Mouse (Mus musculus) midbrain, embryonic 13.5 days (tissue): Measurements from ENCODE around the gene Fhdc1. TPM values are rescaled to one million over a fixed set of nuclear protein-coding genes. Genes with fewer than 3 reads are reported as not detected.
A peak's percentile ranks its signal among the peaks of the same experiment; 100 is the strongest.

Source experiments
- ATAC-seq: fragments of 200-750 bp; cut with Nextera tagmentation; 2 replicates; pipeline ENCODE4 v1.8.0; 2017; ENCODE audit warnings: mild to moderate bottlenecking, moderate TSS enrichment, moderate library complexity
- H3K27ac ChIP-seq: fragments of 300-500 bp; sonication (generic); 2 replicates; pipeline ENCODE4 v1.5.1; 2015; ENCODE audit warnings: inconsistent platforms, mild to moderate bottlenecking, moderate library complexity
- H3K27me3 ChIP-seq: fragments of 300-500 bp; sonication (generic); 2 replicates; pipeline ENCODE4 v1.6.1; 2015; ENCODE audit warnings: mild to moderate bottlenecking, inconsistent platforms
- H3K36me3 ChIP-seq: fragments of 300-500 bp; sonication (generic); 2 replicates; pipeline ENCODE4 v1.6.1; 2015; ENCODE audit warnings: mild to moderate bottlenecking, inconsistent platforms
- H3K4me1 ChIP-seq: fragments of 300-500 bp; sonication (generic); replicated peaks from 2 replicates; pipeline ENCODE4 v1.6.1; 2015; ENCODE audit warnings: inconsistent platforms
- H3K4me2 ChIP-seq: fragments of 300-500 bp; sonication (generic); replicated peaks from 2 replicates; pipeline ENCODE4 v1.6.1; 2015; ENCODE audit warnings: moderate library complexity, mild to moderate bottlenecking, inconsistent platforms
- H3K4me3 ChIP-seq: fragments of 300-500 bp; sonication (generic); replicated peaks from 2 replicates; pipeline ENCODE4 v1.5.1; 2015; ENCODE audit warnings: mild to moderate bottlenecking, inconsistent platforms
- H3K9ac ChIP-seq: fragments of 300-500 bp; sonication (generic); replicated peaks from 2 replicates; pipeline ENCODE4 v1.6.1; 2015; ENCODE audit warnings: mild to moderate bottlenecking, inconsistent platforms
- H3K9me3 ChIP-seq: fragments of 300-500 bp; sonication (generic); 2 replicates; pipeline ENCODE4 v1.6.1; 2016; ENCODE audit warnings: mild to moderate bottlenecking, inconsistent platforms
- WGBS: fragments of 180-500 bp; shearing (Covaris S2); methylation state at CpG from one replicate; pipeline ENCODE4 v1.1.7; 2015; 5-methylcytosine and 5-hydroxymethylcytosine counted together
- polyA plus RNA-seq: library from polyadenylated mRNA; unstranded; fragments of >200 nt; fragmentation: Nextera tagmentation; extraction: Ambion mirVana; gene quantifications from 2 replicates; pipeline ENCODE4 v1.2.1, GENCODE M21; 2015

The Fhdc1 gene
- polyA plus RNA-seq, 1 experiment from 2014 or later, result 3.5 TPM

- ATAC-seq, result no peak
- Histone ChIP-seq H3K4me2 (no peak overlapping the region), H3K27ac (no peak overlapping the region), H3K9me3 (no peaks in the 10 kb centered on the region), H3K9ac (no peak overlapping the region), H3K36me3 (no peaks in the 10 kb centered on the region), H3K27me3 (no peaks in the 10 kb centered on the region), H3K4me3 (no peak overlapping the region), H3K4me1 (peaks cover 8% of the 10 kb centered on the region)
- WGBS, result 90% methylated on average over 5 of the region's 5 CpGs
Measured at GRCm38 (mm10) chr3:84427779-84428178, 52.5 kb downstream of the Fhdc1 start.

- WGBS, result 81% methylated on average over 5 of the region's 5 CpGs
- H3K36me3 ChIP-seq, result no peaks in the 10 kb centered on the region
- H3K27me3 ChIP-seq, result no peaks in the 10 kb centered on the region
- no peaks in the 10 kb centered on the region for H3K4me1 ChIP-seq
- no peak for ATAC-seq
- H3K4me3 ChIP-seq, result no peak overlapping the region
- H3K9me3 ChIP-seq, result no peaks in the 10 kb centered on the region
- no peak overlapping the region for H3K27ac ChIP-seq
- H3K9ac ChIP-seq, result no peak overlapping the region
- no peak overlapping the region for H3K4me2 ChIP-seq
Measured at GRCm38 (mm10) chr3:84422340-84422739, 57.9 kb downstream of the Fhdc1 start.

GRCm38 (mm10) chr3:84413868-84414267 lies 66.4 kb downstream of the Fhdc1 start:
- no peak overlapping the region for H3K27ac ChIP-seq
- no peak overlapping the region for H3K9ac ChIP-seq
- H3K4me1 ChIP-seq, result peaks cover 14% of the 10 kb centered on the region; the same call in 1 of the 2 replicates
- 78% methylated on average over 4 of the region's 4 CpGs for WGBS
- no peaks in the 10 kb centered on the region for H3K9me3 ChIP-seq
- no peak overlapping the region for H3K4me2 ChIP-seq
- no peaks in the 10 kb centered on the region for H3K36me3 ChIP-seq
- ATAC-seq, result no peak
- no peaks in the 10 kb centered on the region for H3K27me3 ChIP-seq
- H3K4me3 ChIP-seq, result no peak overlapping the region

GRCm38 (mm10) chr3:84412920-84413319 lies 67.3 kb downstream of the Fhdc1 start:
- H3K9me3 ChIP-seq, result no peaks in the 10 kb centered on the region
- no peaks in the 10 kb centered on the region for H3K36me3 ChIP-seq
- no peak overlapping the region for H3K27ac ChIP-seq
- H3K9ac ChIP-seq, result no peak overlapping the region
- no peaks in the 10 kb centered on the region for H3K27me3 ChIP-seq
- no peak overlapping the region for H3K4me2 ChIP-seq
- 0 out of 2 replicates have a peak, but pooled peaks have one; percentile 32 for ATAC-seq
- no peak overlapping the region for H3K4me3 ChIP-seq
- H3K4me1 ChIP-seq, result peaks cover 14% of the 10 kb centered on the region; the same call in 1 of the 2 replicates
- 58% methylated on average over 5 of the region's 5 CpGs for WGBS

GRCm38 (mm10) chr3:84409474-84409862 lies 70.8 kb downstream of the Fhdc1 start:
- Histone ChIP-seq H3K9me3 (no peaks in the 10 kb centered on the region), H3K27me3 (no peaks in the 10 kb centered on the region), H3K4me2 (no peak overlapping the region), H3K4me1 (peaks cover 14% of the 10 kb centered on the region; the same call in 1 of the 2 replicates), H3K27ac (no peak overlapping the region), H3K4me3 (no peak overlapping the region), H3K36me3 (no peaks in the 10 kb centered on the region), H3K9ac (no peak overlapping the region)
- ATAC-seq, result no peak
- WGBS, result 80% methylated on average over 3 of the region's 3 CpGs

GRCm38 (mm10) chr3:84408756-84409473 lies 71.3 kb downstream of the Fhdc1 start:
- Histone ChIP-seq H3K4me2 (no peak overlapping the region), H3K9me3 (no peaks in the 10 kb centered on the region), H3K4me3 (no peak overlapping the region), H3K27me3 (0 out of 2 replicates have a peak, but pooled peaks cover under 1% of the 10 kb centered on the region), H3K36me3 (no peaks in the 10 kb centered on the region), H3K9ac (no peak overlapping the region), H3K4me1 (peaks cover 18% of the 10 kb centered on the region; the same call in 1 of the 2 replicates), H3K27ac (no peak overlapping the region)
- no peak for ATAC-seq
- WGBS, result 73% methylated on average over 13 of the region's 13 CpGs

GRCm38 (mm10) chr3:84405523-84405922 lies 74.7 kb downstream of the Fhdc1 start:
- 92% methylated on average over 4 of the region's 4 CpGs for WGBS
- ATAC-seq, result no peak
- Histone ChIP-seq H3K4me1 (peaks cover 9% of the 10 kb centered on the region), H3K27me3 (0 out of 2 replicates have a peak, but pooled peaks cover 3% of the 10 kb centered on the region), H3K4me3 (no peak overlapping the region), H3K9ac (no peak overlapping the region), H3K27ac (no peak overlapping the region), H3K4me2 (no peak overlapping the region), H3K9me3 (no peaks in the 10 kb centered on the region), H3K36me3 (no peaks in the 10 kb centered on the region)

GRCm38 (mm10) chr3:84403389-84403788 lies 76.8 kb downstream of the Fhdc1 start:
- Histone ChIP-seq H3K36me3 (no peaks in the 10 kb centered on the region), H3K4me1 (peaks cover 12% of the 10 kb centered on the region), H3K9ac (no peak overlapping the region), H3K27ac (no peak overlapping the region), H3K4me3 (no peak overlapping the region), H3K9me3 (no peaks in the 10 kb centered on the region), H3K4me2 (no peak overlapping the region), H3K27me3 (0 out of 2 replicates have a peak, but pooled peaks cover 3% of the 10 kb centered on the region)
- ATAC-seq, result no peak
- 25% methylated on average over 5 of the region's 5 CpGs for WGBS

- peak; percentile 71 for ATAC-seq
- Histone ChIP-seq H3K4me3 (no peak overlapping the region), H3K9ac (no peak overlapping the region), H3K4me2 (no peak overlapping the region), H3K36me3 (no peaks in the 10 kb centered on the region), H3K9me3 (no peaks in the 10 kb centered on the region), H3K27me3 (0 out of 2 replicates have a peak, but pooled peaks cover 3% of the 10 kb centered on the region), H3K4me1 (peaks cover 12% of the 10 kb centered on the region), H3K27ac (no peak overlapping the region)
- WGBS, result 1% methylated on average over 2 of the region's 2 CpGs
Measured at GRCm38 (mm10) chr3:84402716-84403115, 77.5 kb downstream of the Fhdc1 start.

- Histone ChIP-seq H3K36me3 (no peaks in the 10 kb centered on the region), H3K27me3 (no peaks in the 10 kb centered on the region), H3K4me1 (peaks cover 6% of the 10 kb centered on the region; the same call in 1 of the 2 replicates), H3K9me3 (no peaks in the 10 kb centered on the region), H3K9ac (no peak overlapping the region), H3K4me3 (no peak overlapping the region), H3K27ac (no peak overlapping the region), H3K4me2 (no peak overlapping the region)
- no peak for ATAC-seq
- WGBS, result 41% methylated on average over 4 of the region's 4 CpGs
Measured at GRCm38 (mm10) chr3:84397976-84398375, 82.3 kb downstream of the Fhdc1 start.

- H3K4me2 ChIP-seq, result no peak overlapping the region
- 81% methylated on average over 2 of the region's 2 CpGs for WGBS
- 0 out of 2 replicates have a peak, but pooled peaks cover 3% of the 10 kb centered on the region for H3K4me1 ChIP-seq
- H3K27ac ChIP-seq, result no peak overlapping the region
- no peaks in the 10 kb centered on the region for H3K36me3 ChIP-seq
- ATAC-seq, result no peak
- no peak overlapping the region for H3K9ac ChIP-seq
- no peaks in the 10 kb centered on the region; the same call in 1 of the 2 replicates for H3K9me3 ChIP-seq
- H3K27me3 ChIP-seq, result no peaks in the 10 kb centered on the region
- H3K4me3 ChIP-seq, result no peak overlapping the region
Measured at GRCm38 (mm10) chr3:84396240-84396639, 84.0 kb downstream of the Fhdc1 start.

- Histone ChIP-seq H3K9ac (no peak overlapping the region), H3K9me3 (peaks cover 3% of the 10 kb centered on the region), H3K4me2 (no peak overlapping the region), H3K4me1 (0 out of 2 replicates have a peak, but pooled peaks cover 3% of the 10 kb centered on the region), H3K4me3 (no peak overlapping the region), H3K36me3 (no peaks in the 10 kb centered on the region), H3K27ac (no peak overlapping the region), H3K27me3 (no peaks in the 10 kb centered on the region)
- ATAC-seq, result no peak
Measured at GRCm38 (mm10) chr3:84395840-84396239, 84.4 kb downstream of the Fhdc1 start.
